Comparison of ENCODE assay signal across 8 mouse cellular contexts in the genomic region with DNA sequence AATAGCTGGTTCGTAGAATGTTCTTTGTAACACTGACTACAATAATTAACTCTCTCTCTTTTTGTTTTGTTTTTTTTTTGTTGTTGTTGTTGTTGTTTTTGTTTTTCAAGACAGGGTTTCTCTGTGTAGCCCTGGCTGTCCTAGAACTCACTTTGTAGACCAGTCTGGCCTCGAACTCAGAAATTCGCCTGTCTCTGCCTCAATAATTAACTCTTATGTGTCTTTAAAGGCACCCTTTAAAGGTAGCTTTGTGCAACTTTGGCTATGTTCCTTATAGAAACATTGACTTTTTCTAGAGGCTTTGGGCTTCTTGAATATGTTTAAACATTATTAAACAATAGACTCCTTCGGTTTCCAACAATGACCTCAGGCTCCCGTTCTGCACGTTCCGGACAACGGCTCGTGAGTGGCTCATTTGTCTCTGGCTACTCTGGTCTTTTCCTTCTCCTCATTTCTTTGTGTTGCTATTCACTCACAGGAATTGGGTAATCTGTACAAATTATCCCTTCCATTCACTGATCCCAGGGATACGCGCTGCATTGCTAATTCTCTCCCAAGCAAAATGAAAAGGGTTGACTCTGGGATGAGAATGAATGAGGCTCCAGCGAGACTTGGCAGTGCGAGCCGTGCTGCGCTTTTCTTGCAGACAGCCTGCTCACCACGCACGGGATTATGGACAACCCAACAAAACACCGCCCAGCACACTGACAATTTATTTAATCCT.
DNase-seq lines count a peak whose midpoint lies in the region; ATAC-seq and TF ChIP-seq lines count a peak whose summit lies in the region.

No protein-coding gene starts in this region.

- peaks cover 2% of the 10 kb centered on the region; the same call in 1 of the 2 replicates for H3K4me1 ChIP-seq in forebrain, embryonic 11.5 days (replicated peaks; ENCODE audit: control insufficient read depth, insufficient read depth, low read length)
- H3K4me1 ChIP-seq in neural tube, embryonic 11.5 days (ENCODE audit: control insufficient read depth, insufficient read depth, low read length), result no peaks in the 10 kb centered on the region

- peak overlapping the region; percentile 16; the same call in 1 of the 2 replicates for H3K9ac ChIP-seq in forebrain, embryonic 11.5 days (ENCODE audit: low read length)
- H3K9ac ChIP-seq in neural tube, embryonic 11.5 days (ENCODE audit: low read length), result peak overlapping the region; percentile 12; the same call in 1 of the 2 replicates

- H3K36me3 ChIP-seq in forebrain, embryonic 11.5 days (ENCODE audit: control insufficient read depth, insufficient read depth, low read length), result no peaks in the 10 kb centered on the region
- H3K36me3 ChIP-seq in neural tube, embryonic 11.5 days (ENCODE audit: control insufficient read depth, insufficient read depth, low read length), result no peaks in the 10 kb centered on the region

- no peaks in the 10 kb centered on the region; the same call in 1 of the 2 replicates for H3K9me3 ChIP-seq in forebrain, embryonic 11.5 days (ENCODE audit: control insufficient read depth, low read length)
- no peaks in the 10 kb centered on the region for H3K9me3 ChIP-seq in neural tube, embryonic 11.5 days (ENCODE audit: control insufficient read depth, low read length)

- H3K27me3 ChIP-seq in forebrain, embryonic 11.5 days (ENCODE audit: control insufficient read depth, insufficient read depth, low read length), result no peaks in the 10 kb centered on the region
- H3K27me3 ChIP-seq in neural tube, embryonic 11.5 days (ENCODE audit: control insufficient read depth, insufficient read depth, low read length), result no peaks in the 10 kb centered on the region

- TF ChIP-seq CTCF in brain, embryonic 14.5 days (IDR thresholded peaks at IDR 0.05; ENCODE audit: borderline replicate concordance, extremely low read depth, insufficient read depth, insufficient read length), result no peak

- WGBS in forebrain, embryonic 11.5 days, result 26% methylated on average over 18 of the region's 18 CpGs
- WGBS in neural tube, embryonic 11.5 days, result 51% methylated on average over 18 of the region's 18 CpGs

- 0 out of 2 replicates have a peak overlapping the region, but pooled peaks have one; percentile 5 for H3K4me3 ChIP-seq in forebrain, embryonic 11.5 days (ENCODE audit: low read depth, low read length)
- H3K4me3 ChIP-seq in neural tube, embryonic 11.5 days (ENCODE audit: low read depth, low read length), result no peak overlapping the region

- no peak for TF ChIP-seq POLR2A in brain, embryonic 14.5 days (IDR thresholded peaks at IDR 0.05; ENCODE audit: borderline replicate concordance, extremely low read depth, insufficient read depth, insufficient read length, poor library complexity, severe bottlenecking)

- peak overlapping the region; percentile 36; the same call in 1 of the 2 replicates for H3K4me2 ChIP-seq in forebrain, embryonic 11.5 days (ENCODE audit: low read depth, low read length, severe bottlenecking)
- H3K4me2 ChIP-seq in neural tube, embryonic 11.5 days (ENCODE audit: low read depth), result peak overlapping the region; percentile 31

- peak overlapping the region; percentile 63; the same call in 1 of the 2 replicates for H3K27ac ChIP-seq in forebrain, embryonic 11.5 days (ENCODE audit: low read depth, low read length)
- H3K27ac ChIP-seq in neural tube, embryonic 11.5 days (ENCODE audit: low read depth, low read length), result no peak overlapping the region

- peak; percentile 96 for DNase-seq in brain, embryonic 14.5 days (ENCODE audit: low read depth)
- peak; percentile 78 for DNase-seq in forebrain, embryonic 11.5 days (ENCODE audit: low spot score)
- peak; percentile 47 to 67 for DNase-seq in layer of hippocampus, adult 8-10 months (ENCODE audit: low spot score in 2 of 2)
- DNase-seq in neural tube, embryonic 11.5 days (ENCODE audit: low spot score), result peak; percentile 68
- no peak for DNase-seq in heart, adult 18-20 months
- no peak for DNase-seq in adipocyte (ENCODE audit: low spot score)
- DNase-seq in adrenal gland, adult 8-10 months, result no peak
- no peak for DNase-seq in heart, adult 11 months

- peak; percentile 93 for ATAC-seq in forebrain, embryonic 11.5 days (replicated peaks; ENCODE audit: low FRiP score)
- ATAC-seq in neural tube, embryonic 11.5 days (ENCODE audit: insufficient read depth, low FRiP score, low TSS enrichment), result peak; percentile 87

Comparison
In these comparisons a context has a peak if more than half of its experiments do, and no peak if none do; other contexts are left out.
1. DNase-seq: peak in brain, embryonic 14.5 days (single experiment), forebrain, embryonic 11.5 days (single experiment), layer of hippocampus, adult 8-10 months (2 of 2) and neural tube, embryonic 11.5 days (single experiment); none in heart, adult 18-20 months (0 of 2), adipocyte (single experiment), adrenal gland, adult 8-10 months (single experiment) and heart, adult 11 months (single experiment).